Mouse (Mus musculus) CH12.LX (cell line): ENCODE measurements at regions not wholly inside any gene's neighbourhood (a gene's known extent, or its start where the extent isn't known, plus 50 kb on each side); places are given as distances from the start of the nearest gene placed in this dataset.

Source experiments
- DNase-seq: peaks from one replicate; pipeline ENCODE4 v3.0.0-alpha.2; 2013; ENCODE audit errors: extremely low read depth
- H3K27ac ChIP-seq: 2 replicates; pipeline ENCODE4 v1.5.1; 2012; ENCODE audit warnings: low read depth, mild to moderate bottlenecking, control low read depth, moderate library complexity; ENCODE audit not compliant: insufficient read depth
- H3K27me3 ChIP-seq: replicated peaks from 2 replicates; pipeline ENCODE3; 2012; ENCODE audit warnings: inconsistent platforms
- H3K36me3 ChIP-seq, 2 experiments: replicated peaks in 1 of 2; 2 replicates each; pipeline versions ENCODE3 to v1.6.1; 2012; ENCODE audit warnings: inconsistent platforms in 1 of 2, low read length in 1 of 2, mild to moderate bottlenecking in 1 of 2, mixed read lengths in 1 of 2, moderate library complexity in 1 of 2; ENCODE audit not compliant: control insufficient read depth in 1 of 2, insufficient read depth in 1 of 2
- H3K4me1 ChIP-seq, 2 experiments: 2 replicates each; pipeline ENCODE4 v1.6.1; 2012; ENCODE audit warnings: inconsistent platforms in 1 of 2, moderate library complexity in 1 of 2; ENCODE audit not compliant: insufficient read depth in 2 of 2, control insufficient read depth in 1 of 2
- H3K4me2 ChIP-seq: 2 replicates; pipeline ENCODE4 v1.6.1; 2012; ENCODE audit warnings: low read depth, mild to moderate bottlenecking, control low read depth; ENCODE audit not compliant: poor library complexity, insufficient read depth, severe bottlenecking
- H3K4me3 ChIP-seq, 3 experiments: fragments of 150-350 bp in 1 of 3; sonication (generic) in 1 of 3; replicated peaks in 1 of 3; 2 replicates each; pipeline versions ENCODE3 to v1.5.1; 2011 to 2012; ENCODE audit warnings: low read depth in 2 of 3, low read length in 2 of 3, mild to moderate bottlenecking in 2 of 3, moderate library complexity in 2 of 3, control low read depth in 1 of 3, improper control_type of control experiment in 1 of 3, inconsistent platforms in 1 of 3, mixed read lengths in 1 of 3; ENCODE audit not compliant: poor library complexity in 1 of 3
- H3K79me2 ChIP-seq: replicated peaks from 2 replicates; pipeline ENCODE4 v1.6.1; 2012; ENCODE audit warnings: mild to moderate bottlenecking, moderate library complexity; ENCODE audit not compliant: control insufficient read depth, poor library complexity, insufficient read depth, severe bottlenecking; ENCODE audit errors: extremely low read depth
- H3K9ac ChIP-seq: 2 replicates; pipeline ENCODE4 v1.6.1; 2012; ENCODE audit warnings: low read depth, mild to moderate bottlenecking, control low read depth, moderate library complexity; ENCODE audit not compliant: insufficient read depth
- H3K9me3 ChIP-seq: replicated peaks from 2 replicates; pipeline ENCODE3; 2012; ENCODE audit warnings: low read length, inconsistent platforms, mixed read lengths
- CHD2 ChIP-seq: IDR thresholded peaks from 2 replicates; pipeline ENCODE4 v1.6.1; 2011; ENCODE audit warnings: low read length, improper control_type of control experiment
- CTCF ChIP-seq, 2 experiments: IDR thresholded peaks in 1 of 2; conservative IDR thresholded peaks in 1 of 2; 2 replicates each; pipeline ENCODE4 v1.5.1; 2011 to 2012; ENCODE audit warnings: low read depth in 2 of 2, low read length in 2 of 2, improper control_type of control experiment in 1 of 2, inconsistent platforms in 1 of 2, mild to moderate bottlenecking in 1 of 2, moderate library complexity in 1 of 2
- E2F4 ChIP-seq: IDR thresholded peaks from 2 replicates; pipeline ENCODE4 v1.6.1; 2011; ENCODE audit warnings: low read depth, low read length, improper control_type of control experiment; ENCODE audit not compliant: insufficient replicate concordance
- ETS1 ChIP-seq: conservative IDR thresholded peaks from 2 replicates; pipeline ENCODE4 v1.6.1; 2012; ENCODE audit warnings: low read depth, mild to moderate bottlenecking, inconsistent platforms, low read length, improper control_type of control experiment, moderate library complexity
- JUN ChIP-seq: IDR thresholded peaks from 2 replicates; pipeline ENCODE4 v1.6.1; 2011; ENCODE audit warnings: low read depth, mild to moderate bottlenecking, low read length, improper control_type of control experiment, moderate library complexity; ENCODE audit not compliant: insufficient read depth
- MAFK ChIP-seq: IDR thresholded peaks from 2 replicates; pipeline ENCODE4 v1.6.1; 2011; ENCODE audit warnings: low read length, improper control_type of control experiment; ENCODE audit not compliant: insufficient replicate concordance
- MAX ChIP-seq: IDR thresholded peaks from 2 replicates; pipeline ENCODE4 v1.6.1; 2011; ENCODE audit warnings: low read length, improper control_type of control experiment
- MXI1 ChIP-seq: IDR thresholded peaks from 2 replicates; pipeline ENCODE4 v1.6.1; 2011; ENCODE audit warnings: mild to moderate bottlenecking, low read depth, low read length, improper control_type of control experiment
- NELFE ChIP-seq: IDR thresholded peaks from 2 replicates; pipeline ENCODE4 v1.6.1; 2011; ENCODE audit warnings: low read depth, low read length, improper control_type of control experiment
- NRF1 ChIP-seq: IDR thresholded peaks from 2 replicates; pipeline ENCODE4 v1.6.1; 2014; ENCODE audit warnings: low read depth, mild to moderate bottlenecking, inconsistent platforms, low read length, improper control_type of control experiment, moderate library complexity
- PAX5 ChIP-seq: IDR thresholded peaks from 2 replicates; pipeline ENCODE4 v1.6.1; 2012; ENCODE audit warnings: low read length, inconsistent platforms, mixed read lengths
- POLR2A ChIP-seq: IDR thresholded peaks from 2 replicates; pipeline ENCODE4 v1.6.1; 2011; ENCODE audit warnings: low read depth, mild to moderate bottlenecking, improper control_type of control experiment, low read length
- POLR2AphosphoS2 ChIP-seq: IDR thresholded peaks from 2 replicates; pipeline ENCODE4 v1.6.1; 2011; ENCODE audit warnings: low read depth, low read length, improper control_type of control experiment
- RCOR1 ChIP-seq: conservative IDR thresholded peaks from 2 replicates; pipeline ENCODE4 v1.6.1; 2012; ENCODE audit warnings: low read depth, mild to moderate bottlenecking, inconsistent platforms, low read length, improper control_type of control experiment
- SMC3 ChIP-seq: IDR thresholded peaks from 2 replicates; pipeline ENCODE4 v1.6.1; 2011; ENCODE audit warnings: low read depth, low read length, improper control_type of control experiment
- UBTF ChIP-seq: IDR thresholded peaks from 2 replicates; pipeline ENCODE4 v1.6.1; 2012; ENCODE audit warnings: low read depth, mild to moderate bottlenecking, inconsistent platforms, low read length, improper control_type of control experiment, moderate library complexity
- ZC3H11A ChIP-seq: IDR thresholded peaks from 2 replicates; pipeline ENCODE4 v1.6.1; 2012; ENCODE audit warnings: low read depth, mild to moderate bottlenecking, inconsistent platforms, low read length, improper control_type of control experiment
- ZKSCAN1 ChIP-seq: IDR thresholded peaks from 2 replicates; pipeline ENCODE4 v1.6.1; 2012; ENCODE audit warnings: low read depth, inconsistent platforms, low read length, improper control_type of control experiment, borderline replicate concordance
- ZMIZ1 ChIP-seq: IDR thresholded peaks from 2 replicates; pipeline ENCODE4 v1.6.1; 2012; ENCODE audit warnings: low read depth, mild to moderate bottlenecking, inconsistent platforms, low read length, improper control_type of control experiment
- ZNF384 ChIP-seq: IDR thresholded peaks from 2 replicates; pipeline ENCODE4 v1.6.1; 2012; ENCODE audit warnings: low read depth, low read length, improper control_type of control experiment, inconsistent platforms
- dilution Hi-C: fragments of 300-500 bp; cut with MboI; formaldehyde crosslinking; loops from 2 replicates; pipeline ENCODE4 v1.14.3; 2020; ENCODE audit warnings: low sequenced_read_pairs; ENCODE audit not compliant: extremely low pct_unique_long_range_greater_than_20kb, extremely low pct_ligation_motif_present
- in situ Hi-C: fragments of 300-500 bp; cut with MboI; formaldehyde crosslinking; loops from 3 replicates; pipeline ENCODE4 v1.14.3; 2019; ENCODE audit warnings: low sequenced_read_pairs, low pct_ligation_motif_present, low pct_unique_long_range_greater_than_20kb, mixed read lengths

GRCm38 (mm10) chr4:47638876-47639494 lies 164.5 kb downstream of the Sec61b start:
- DNase-seq = no peak
- peaks cover 0 to 5% of the 10 kb centered on the region in 2 experiments; a peak in 1 of 4 replicates for H3K4me1 ChIP-seq
- in situ Hi-C loops (no loop called here), dilution Hi-C loops (no loop called here)
- no peak overlapping the region for H3K27ac ChIP-seq
- TF ChIP-seq MXI1 (no peak), ZMIZ1 (no peak), ZKSCAN1 (no peak), MAX (no peak), SMC3 (no peak), ZC3H11A (no peak), ETS1 (no peak), JUN (no peak), MAFK (no peak), POLR2AphosphoS2 (no peak), RCOR1 (no peak), PAX5 (no peak), CTCF (conservative IDR thresholded peaks at IDR 0.05 in 1 of 2, IDR thresholded peaks at IDR 0.05 in 1 of 2; ENCODE audit: low read depth in 2 of 2, low read length in 2 of 2) (no peak), NELFE (no peak), NRF1 (no peak)
- H3K4me3 ChIP-seq = no peak overlapping the region
- no peaks in the 10 kb centered on the region for H3K27me3 ChIP-seq
- H3K79me2 ChIP-seq = no peaks in the 10 kb centered on the region
- H3K36me3 ChIP-seq = no peaks in the 10 kb centered on the region
- H3K9ac ChIP-seq = no peak overlapping the region
- H3K4me2 ChIP-seq = no peak overlapping the region
- H3K9me3 ChIP-seq = no peaks in the 10 kb centered on the region

GRCm38 (mm10) chr4:47645093-47645492 lies 170.6 kb downstream of the Sec61b start:
- no peak overlapping the region for H3K9ac ChIP-seq
- H3K36me3 ChIP-seq = no peaks in the 10 kb centered on the region
- no peak overlapping the region for H3K4me3 ChIP-seq
- dilution Hi-C loops = no loop called here
- H3K27ac ChIP-seq = no peak overlapping the region
- in situ Hi-C loops = no loop called here
- no peak for DNase-seq
- no peak overlapping the region for H3K4me2 ChIP-seq
- TF ChIP-seq POLR2A = no peak
- no peak for TF ChIP-seq ZKSCAN1
- no peak for TF ChIP-seq CHD2
- no peak for TF ChIP-seq ETS1
- TF ChIP-seq MAX = no peak
- no peak for TF ChIP-seq UBTF
- TF ChIP-seq E2F4 = no peak
- TF ChIP-seq ZNF384 = no peak
- TF ChIP-seq ZC3H11A = no peak
- TF ChIP-seq, all 38 proteins: peak for 0
- no peaks in the 10 kb centered on the region for H3K27me3 ChIP-seq
- no peaks in the 10 kb centered on the region for H3K9me3 ChIP-seq
- no peaks in the 10 kb centered on the region for H3K4me1 ChIP-seq
- H3K79me2 ChIP-seq = no peaks in the 10 kb centered on the region
